Mouse (Mus musculus): ENCODE results near the gene Wars2. TPM values are rescaled to one million over a fixed set of nuclear protein-coding genes. Genes with fewer than 3 reads are reported as not detected.

Gene Wars2
- polyA plus RNA-seq, 1 experiment from 2014 or later = 8.9 TPM

DNA sequence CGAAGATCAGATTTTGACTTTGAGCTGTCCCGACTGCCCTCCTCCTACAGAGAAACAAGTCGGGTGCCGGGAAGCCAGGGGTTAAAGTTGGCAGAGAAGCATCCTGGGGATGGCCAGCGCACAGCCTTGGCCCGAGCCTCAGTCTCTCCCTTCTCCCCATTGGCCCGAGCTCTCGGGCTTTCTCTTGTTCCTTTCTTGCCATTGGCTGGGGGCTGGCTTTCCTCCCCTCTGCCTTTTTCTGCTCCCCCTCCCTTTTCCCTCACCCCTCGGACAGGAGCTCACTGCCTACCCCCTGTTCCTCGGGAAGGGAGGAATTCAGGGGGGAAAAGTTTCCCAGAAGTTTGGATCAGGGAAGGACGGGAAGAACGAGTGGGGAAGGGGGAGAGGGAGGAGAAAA lies 112.2 kb downstream of the Wars2 start:
- Histone ChIP-seq H3K9ac (replicated peaks; ENCODE audit: low read length) (no peak overlapping the region), H3K27ac (ENCODE audit: low read length) (no peak overlapping the region), H3K4me2 (replicated peaks; ENCODE audit: low read depth, low read length) (peak overlapping the region; percentile 68), H3K27me3 (ENCODE audit: insufficient read depth, low read length) (peaks cover 95% of the 10 kb centered on the region), H3K36me3 (ENCODE audit: insufficient read depth, low read length) (no peaks in the 10 kb centered on the region), H3K9me3 (ENCODE audit: low read length) (no peaks in the 10 kb centered on the region), H3K4me1 (ENCODE audit: insufficient read depth, low read length) (peaks cover 7% of the 10 kb centered on the region), H3K4me3 (ENCODE audit: low read length) (peak overlapping the region; percentile 48; the same call in 1 of the 2 replicates)
- ATAC-seq (ENCODE audit: low FRiP score, low TSS enrichment) = 0 out of 2 replicates have a peak, but pooled peaks have one; percentile 32
- under 1% methylated on average over 12 of the region's 12 CpGs for WGBS

- no peak overlapping the region for H3K9ac ChIP-seq (replicated peaks; ENCODE audit: low read length)
- ATAC-seq (ENCODE audit: low FRiP score, low TSS enrichment) = peak; percentile 60
- peaks cover 7% of the 10 kb centered on the region for H3K4me1 ChIP-seq (ENCODE audit: insufficient read depth, low read length)
- H3K36me3 ChIP-seq (ENCODE audit: insufficient read depth, low read length) = no peaks in the 10 kb centered on the region
- H3K9me3 ChIP-seq (ENCODE audit: low read length) = no peaks in the 10 kb centered on the region
- H3K4me2 ChIP-seq (replicated peaks; ENCODE audit: low read depth, low read length) = peak overlapping the region; percentile 68
- H3K27ac ChIP-seq (ENCODE audit: low read length) = no peak overlapping the region
- peak overlapping the region; percentile 48 for H3K4me3 ChIP-seq (ENCODE audit: low read length)
- under 1% methylated on average over 71 of the region's 73 CpGs for WGBS
- peaks cover 95% of the 10 kb centered on the region for H3K27me3 ChIP-seq (ENCODE audit: insufficient read depth, low read length)
Measured at GRCm38 (mm10) chr3:99253497-99254451, 112.9 kb downstream of the Wars2 start.

- no peak for ATAC-seq (ENCODE audit: low FRiP score, low TSS enrichment)
Measured at GRCm38 (mm10) chr3:99254559-99255151, 113.8 kb downstream of the Wars2 start.

DNA sequence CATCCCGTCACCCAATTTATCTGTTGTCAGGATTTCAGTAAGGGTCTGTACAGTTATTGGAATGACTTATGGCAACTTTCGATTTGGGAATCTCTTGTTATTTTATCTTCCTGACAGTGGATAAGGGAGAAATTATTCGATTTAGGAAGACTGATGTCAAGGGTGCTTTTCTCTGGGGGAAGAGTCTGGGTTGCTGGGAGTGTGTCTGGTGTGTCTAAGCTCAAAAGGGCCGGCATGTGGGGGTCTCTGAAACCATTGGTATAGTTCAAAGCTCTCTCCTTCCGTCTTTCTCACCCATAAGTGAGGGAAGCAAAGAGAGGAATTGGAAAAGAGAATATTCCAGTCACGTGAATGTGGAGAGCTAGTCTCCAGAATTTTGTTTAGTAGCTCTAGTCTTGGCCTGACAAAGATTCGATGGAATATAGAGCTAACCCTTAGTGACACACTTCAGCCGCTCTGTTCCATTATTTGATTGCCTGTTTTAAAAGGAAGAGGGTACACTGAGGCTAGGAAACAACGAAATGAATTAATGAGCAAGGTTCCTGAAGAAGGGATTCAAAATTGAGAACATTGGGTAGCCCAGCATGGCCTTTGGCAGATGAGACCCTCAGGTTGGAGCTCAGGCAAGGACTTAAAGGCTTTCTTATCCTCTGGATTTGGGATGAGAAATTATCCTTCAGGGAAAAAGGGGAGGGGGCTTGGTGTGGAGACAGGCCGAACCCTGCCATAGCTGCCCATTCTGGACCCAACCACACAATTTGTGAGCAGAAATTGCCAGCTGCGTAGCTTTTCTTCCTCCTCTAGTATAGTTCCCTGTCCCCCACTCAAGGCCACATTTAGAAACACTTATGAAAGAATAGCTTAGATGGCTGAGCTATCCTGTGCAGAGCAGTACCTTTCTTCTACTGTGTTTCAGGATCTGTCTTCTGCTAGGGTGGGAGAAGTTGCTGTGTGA lies 114.8 kb downstream of the Wars2 start:
- no peak overlapping the region for H3K4me3 ChIP-seq (ENCODE audit: low read length)
- H3K36me3 ChIP-seq (ENCODE audit: insufficient read depth, low read length) = no peaks in the 10 kb centered on the region
- no peak overlapping the region for H3K27ac ChIP-seq (ENCODE audit: low read length)
- 5% methylated on average over 11 of the region's 11 CpGs for WGBS
- peaks cover 7% of the 10 kb centered on the region for H3K4me1 ChIP-seq (ENCODE audit: insufficient read depth, low read length)
- no peak overlapping the region for H3K4me2 ChIP-seq (replicated peaks; ENCODE audit: low read depth, low read length)
- H3K9ac ChIP-seq (replicated peaks; ENCODE audit: low read length) = no peak overlapping the region
- no peak for ATAC-seq (ENCODE audit: low FRiP score, low TSS enrichment)
- peaks cover 91% of the 10 kb centered on the region for H3K27me3 ChIP-seq (ENCODE audit: insufficient read depth, low read length)
- H3K9me3 ChIP-seq (ENCODE audit: low read length) = no peaks in the 10 kb centered on the region

More at GRCm38 (mm10) chr3:99254559-99255151, 113.8 kb downstream of the Wars2 start:
- Histone ChIP-seq H3K27ac (ENCODE audit: low read length) (no peak overlapping the region), H3K4me1 (ENCODE audit: insufficient read depth, low read length) (peaks cover 7% of the 10 kb centered on the region), H3K36me3 (ENCODE audit: insufficient read depth, low read length) (no peaks in the 10 kb centered on the region), H3K27me3 (ENCODE audit: insufficient read depth, low read length) (peaks cover 94% of the 10 kb centered on the region), H3K4me3 (ENCODE audit: low read length) (no peak overlapping the region), H3K9ac (replicated peaks; ENCODE audit: low read length) (no peak overlapping the region), H3K4me2 (replicated peaks; ENCODE audit: low read depth, low read length) (no peak overlapping the region), H3K9me3 (ENCODE audit: low read length) (no peaks in the 10 kb centered on the region)
- 1% methylated on average over 15 of the region's 15 CpGs for WGBS

GRCm38 (mm10) chr3:99256366-99256750 lies 115.5 kb downstream of the Wars2 start:
- H3K4me3 ChIP-seq (ENCODE audit: low read length) = no peak overlapping the region
- no peak overlapping the region for H3K27ac ChIP-seq (ENCODE audit: low read length)
- WGBS = 5% methylated on average over 11 of the region's 11 CpGs
- no peaks in the 10 kb centered on the region for H3K9me3 ChIP-seq (ENCODE audit: low read length)
- H3K27me3 ChIP-seq (ENCODE audit: insufficient read depth, low read length) = peaks cover 91% of the 10 kb centered on the region
- H3K36me3 ChIP-seq (ENCODE audit: insufficient read depth, low read length) = no peaks in the 10 kb centered on the region
- no peak for ATAC-seq (ENCODE audit: low FRiP score, low TSS enrichment)
- no peak overlapping the region for H3K4me2 ChIP-seq (replicated peaks; ENCODE audit: low read depth, low read length)
- H3K4me1 ChIP-seq (ENCODE audit: insufficient read depth, low read length) = peaks cover 7% of the 10 kb centered on the region
- H3K9ac ChIP-seq (replicated peaks; ENCODE audit: low read length) = no peak overlapping the region

DNA sequence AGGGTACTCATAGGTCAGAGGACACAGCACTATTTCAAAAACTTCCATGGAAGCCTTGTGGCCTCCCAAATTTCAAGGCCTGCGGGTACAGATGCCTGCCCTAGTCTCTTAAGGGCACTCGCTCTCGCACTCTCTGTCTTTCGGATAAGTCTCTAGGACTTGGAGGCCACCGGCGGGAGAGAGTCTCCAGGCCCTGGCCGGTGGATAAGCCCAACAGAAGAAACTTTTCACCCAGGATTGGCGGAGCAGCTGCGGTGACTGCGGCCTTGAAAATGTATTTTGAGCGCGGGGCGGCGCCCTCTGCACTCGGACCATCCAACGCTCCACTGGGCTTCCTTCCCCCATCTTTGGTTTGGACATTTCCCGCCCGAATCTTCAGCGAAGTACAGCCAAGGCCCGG lies 115.9 kb downstream of the Wars2 start:
- 2% methylated on average over 20 of the region's 20 CpGs for WGBS

GRCm38 (mm10) chr3:99257586-99258577 lies 117.0 kb downstream of the Wars2 start:
- Histone ChIP-seq H3K4me3 (ENCODE audit: low read length) (no peak overlapping the region), H3K9ac (replicated peaks; ENCODE audit: low read length) (no peak overlapping the region), H3K36me3 (ENCODE audit: insufficient read depth, low read length) (no peaks in the 10 kb centered on the region), H3K9me3 (ENCODE audit: low read length) (no peaks in the 10 kb centered on the region), H3K4me1 (ENCODE audit: insufficient read depth, low read length) (peaks cover 7% of the 10 kb centered on the region), H3K27ac (ENCODE audit: low read length) (no peak overlapping the region), H3K27me3 (ENCODE audit: insufficient read depth, low read length) (peaks cover 91% of the 10 kb centered on the region), H3K4me2 (replicated peaks; ENCODE audit: low read depth, low read length) (no peak overlapping the region)
- ATAC-seq (ENCODE audit: low FRiP score, low TSS enrichment) = no peak
- 3% methylated on average over 29 of the region's 29 CpGs for WGBS

More for the DNA sequence above, 115.9 kb downstream of the Wars2 start:
- H3K4me1 ChIP-seq (ENCODE audit: insufficient read depth, low read length) = peaks cover 7% of the 10 kb centered on the region
- H3K27ac ChIP-seq (ENCODE audit: low read length) = no peak overlapping the region
- H3K9me3 ChIP-seq (ENCODE audit: low read length) = no peaks in the 10 kb centered on the region
- no peaks in the 10 kb centered on the region for H3K36me3 ChIP-seq (ENCODE audit: insufficient read depth, low read length)
- 0 out of 2 replicates have a peak, but pooled peaks have one; percentile 10 for ATAC-seq (ENCODE audit: low FRiP score, low TSS enrichment)
- H3K27me3 ChIP-seq (ENCODE audit: insufficient read depth, low read length) = peaks cover 91% of the 10 kb centered on the region
- no peak overlapping the region for H3K4me3 ChIP-seq (ENCODE audit: low read length)
- H3K9ac ChIP-seq (replicated peaks; ENCODE audit: low read length) = no peak overlapping the region
- no peak overlapping the region for H3K4me2 ChIP-seq (replicated peaks; ENCODE audit: low read depth, low read length)

- Histone ChIP-seq H3K27me3 (ENCODE audit: insufficient read depth, low read length) (peaks cover 92% of the 10 kb centered on the region), H3K9ac (replicated peaks; ENCODE audit: low read length) (no peak overlapping the region), H3K36me3 (ENCODE audit: insufficient read depth, low read length) (no peaks in the 10 kb centered on the region), H3K9me3 (ENCODE audit: low read length) (no peaks in the 10 kb centered on the region), H3K27ac (ENCODE audit: low read length) (no peak overlapping the region), H3K4me3 (ENCODE audit: low read length) (no peak overlapping the region), H3K4me2 (replicated peaks; ENCODE audit: low read depth, low read length) (no peak overlapping the region), H3K4me1 (ENCODE audit: insufficient read depth, low read length) (no peaks in the 10 kb centered on the region)
- WGBS = 5% methylated on average over 6 of the region's 6 CpGs
- no peak for ATAC-seq (ENCODE audit: low FRiP score, low TSS enrichment)
Measured at GRCm38 (mm10) chr3:99259741-99260270, 118.9 kb downstream of the Wars2 start.

Measured in kidney, embryonic 16.5 days (tissue).